Mouse (Mus musculus): ENCODE measurements around the gene Ide. TPM values are rescaled to one million over a fixed set of nuclear protein-coding genes. Genes with fewer than 3 reads are reported as not detected.
A peak's percentile ranks its signal among the peaks of the same experiment; 100 is the strongest.

The Ide gene
- polyA plus RNA-seq, 1 experiment from 2014 or later = 35.7 TPM

DNA sequence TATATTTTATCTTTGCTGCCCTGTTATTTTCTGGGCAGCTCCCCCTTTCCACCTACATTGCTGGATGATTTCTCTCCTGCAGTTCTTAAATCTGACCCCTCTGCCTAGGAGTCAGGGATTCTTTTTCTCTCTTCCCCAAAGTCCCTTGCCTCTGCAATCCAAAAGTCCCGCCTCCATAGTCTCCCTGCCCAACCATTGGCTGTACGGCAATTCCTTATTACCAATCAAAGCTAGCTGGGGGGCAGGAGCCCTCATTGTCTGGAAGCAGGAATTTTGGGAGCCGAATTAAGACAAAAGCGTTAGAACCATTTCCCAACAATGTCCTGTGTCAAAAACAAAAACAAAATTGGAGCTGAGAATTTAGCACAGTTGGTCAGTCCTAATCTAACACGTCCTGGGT lies 24.9 kb upstream of the Ide start:
- no peaks in the 10 kb centered on the region for H3K9me3 ChIP-seq
- H3K4me3 ChIP-seq = no peak overlapping the region
- 0 out of 2 replicates have a peak, but pooled peaks have one; percentile 71 for ATAC-seq (ENCODE audit: low FRiP score)
- H3K4me2 ChIP-seq = no peak overlapping the region
- H3K27me3 ChIP-seq = no peaks in the 10 kb centered on the region
- no peaks in the 10 kb centered on the region for H3K36me3 ChIP-seq
- H3K27ac ChIP-seq = no peak overlapping the region
- no peaks in the 10 kb centered on the region for H3K4me1 ChIP-seq (replicated peaks)
- no peak overlapping the region for H3K9ac ChIP-seq
- WGBS = 27% methylated on average over 5 of the region's 5 CpGs

DNA sequence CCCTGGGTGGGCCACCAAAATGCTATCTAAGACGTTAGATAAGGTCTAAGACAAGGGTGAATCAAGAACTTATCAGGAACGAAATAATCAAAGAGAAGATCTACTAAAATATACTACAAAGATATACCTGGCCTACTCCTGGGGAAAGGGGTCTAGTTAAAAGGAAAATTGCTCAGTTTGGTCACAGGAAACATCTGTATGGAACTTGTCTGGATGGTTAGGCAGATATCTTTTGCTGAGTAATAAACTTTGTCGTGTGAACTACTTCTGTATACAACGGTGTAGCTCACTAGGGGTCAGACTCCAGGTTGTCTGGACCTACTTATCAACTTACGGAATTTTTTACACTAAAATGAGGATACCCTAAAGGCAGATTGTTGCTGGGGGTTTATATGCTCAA lies 22.4 kb upstream of the Ide start:
- 77% methylated on average over 5 of the region's 5 CpGs for WGBS

DNA sequence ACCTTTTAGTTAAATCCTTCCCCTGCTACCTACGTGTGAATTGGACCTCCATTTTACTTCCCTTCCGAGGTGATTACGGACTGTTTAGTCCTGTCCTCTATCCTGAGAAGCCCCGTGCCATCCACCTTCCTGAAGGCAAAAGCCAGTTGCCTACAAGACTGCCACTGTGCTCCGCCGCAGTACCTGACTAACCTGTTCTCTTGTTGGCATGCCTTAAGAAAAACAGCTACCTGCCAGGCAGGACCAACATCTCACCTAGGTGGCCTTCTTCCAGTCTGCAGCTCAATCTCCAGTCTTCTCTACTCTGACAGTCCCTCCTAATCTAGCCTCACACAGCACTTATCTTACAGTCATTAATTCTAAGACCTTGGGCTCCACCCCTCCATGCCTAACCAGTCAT lies 15.7 kb upstream of the Ide start:
- Histone ChIP-seq H3K9me3 (no peaks in the 10 kb centered on the region), H3K4me2 (no peak overlapping the region), H3K4me3 (no peak overlapping the region), H3K27me3 (no peaks in the 10 kb centered on the region), H3K9ac (no peak overlapping the region), H3K4me1 (replicated peaks) (no peaks in the 10 kb centered on the region), H3K36me3 (peaks cover 9% of the 10 kb centered on the region), H3K27ac (no peak overlapping the region)
- ATAC-seq (ENCODE audit: low FRiP score) = no peak
- 96% methylated on average over 6 of the region's 6 CpGs for WGBS

More for the DNA sequence above, 22.4 kb upstream of the Ide start:
- no peaks in the 10 kb centered on the region for H3K36me3 ChIP-seq
- no peak overlapping the region for H3K4me2 ChIP-seq
- no peak overlapping the region for H3K9ac ChIP-seq
- no peaks in the 10 kb centered on the region for H3K9me3 ChIP-seq
- ATAC-seq (ENCODE audit: low FRiP score) = no peak
- no peak overlapping the region for H3K27ac ChIP-seq
- H3K27me3 ChIP-seq = no peaks in the 10 kb centered on the region
- no peaks in the 10 kb centered on the region for H3K4me1 ChIP-seq (replicated peaks)
- no peak overlapping the region for H3K4me3 ChIP-seq

DNA sequence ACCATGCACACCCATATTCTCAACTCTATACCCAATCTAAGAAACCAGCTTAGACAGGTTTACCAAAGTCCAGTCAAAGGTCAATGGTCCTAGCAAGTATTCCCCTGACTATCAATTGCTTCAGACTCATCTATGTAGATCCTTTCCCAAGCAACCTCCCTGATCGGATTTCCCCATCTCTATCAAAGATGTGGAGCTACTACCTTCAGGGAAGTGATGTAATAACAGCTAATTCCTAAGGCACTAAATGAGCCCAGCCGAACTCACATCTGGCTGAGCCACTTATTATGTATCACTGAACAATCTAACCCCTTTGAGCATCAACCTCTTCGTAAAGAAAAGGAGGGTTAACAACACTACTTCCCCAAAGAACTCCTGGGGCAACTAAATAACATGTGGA lies 15.1 kb upstream of the Ide start:
- Histone ChIP-seq H3K4me1 (replicated peaks) (no peaks in the 10 kb centered on the region), H3K9ac (no peak overlapping the region), H3K27me3 (no peaks in the 10 kb centered on the region), H3K9me3 (no peaks in the 10 kb centered on the region), H3K27ac (no peak overlapping the region), H3K36me3 (peaks cover 9% of the 10 kb centered on the region), H3K4me2 (no peak overlapping the region), H3K4me3 (no peak overlapping the region)
- ATAC-seq (ENCODE audit: low FRiP score) = no peak
- WGBS = 90% methylated on average over 3 of the region's 3 CpGs

DNA sequence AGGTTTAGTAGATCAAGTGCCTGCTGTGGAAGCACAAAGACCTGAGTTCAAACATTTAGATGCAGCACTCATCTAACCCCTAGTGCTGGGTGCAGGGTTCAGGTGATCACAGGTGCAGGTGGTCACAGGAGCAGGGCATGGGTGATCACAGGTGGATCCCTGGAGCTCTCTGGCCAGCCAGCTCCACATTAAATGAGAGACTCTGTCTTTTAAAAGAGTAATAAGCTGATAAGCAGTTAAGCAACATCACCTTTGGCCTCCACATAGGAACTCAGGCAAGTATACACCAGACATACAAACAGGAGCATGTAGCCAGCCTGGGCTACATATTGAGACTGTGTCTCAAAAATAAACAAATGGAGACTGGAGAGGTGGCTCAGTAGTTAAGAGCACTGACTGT lies 11.3 kb upstream of the Ide start:
- H3K4me3 ChIP-seq = no peak overlapping the region
- H3K27me3 ChIP-seq = no peaks in the 10 kb centered on the region
- H3K4me2 ChIP-seq = no peak overlapping the region

DNA sequence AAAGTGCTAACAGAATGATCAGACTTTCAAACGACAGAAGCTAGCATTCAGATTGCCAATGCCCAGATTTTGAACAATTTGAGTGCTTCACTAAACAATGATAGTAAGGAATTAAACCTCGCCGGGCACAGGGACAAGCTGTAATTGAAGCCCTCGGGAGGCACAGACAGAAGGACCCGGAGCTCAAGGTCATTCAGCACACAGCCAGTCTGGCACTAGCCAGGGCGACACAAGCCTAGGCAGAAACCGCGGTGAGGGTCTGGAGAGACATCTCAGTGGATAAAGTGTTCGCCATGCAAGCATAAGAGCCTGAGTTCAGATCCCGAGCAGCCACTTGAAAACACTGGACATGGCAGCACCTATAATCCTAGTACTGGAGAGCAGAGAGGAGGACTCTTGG lies 10.7 kb upstream of the Ide start:
- no peaks in the 10 kb centered on the region for H3K9me3 ChIP-seq
- no peak overlapping the region for H3K27ac ChIP-seq
- no peak overlapping the region for H3K4me2 ChIP-seq
- H3K4me1 ChIP-seq (replicated peaks) = no peaks in the 10 kb centered on the region
- H3K36me3 ChIP-seq = peaks cover 9% of the 10 kb centered on the region
- WGBS = 89% methylated on average over 10 of the region's 10 CpGs
- no peak for ATAC-seq (ENCODE audit: low FRiP score)
- H3K27me3 ChIP-seq = no peaks in the 10 kb centered on the region
- no peak overlapping the region for H3K4me3 ChIP-seq
- no peak overlapping the region for H3K9ac ChIP-seq

More for the DNA sequence above, 11.3 kb upstream of the Ide start:
- no peak for ATAC-seq (ENCODE audit: low FRiP score)
- H3K9me3 ChIP-seq = no peaks in the 10 kb centered on the region
- H3K4me1 ChIP-seq (replicated peaks) = no peaks in the 10 kb centered on the region
- H3K36me3 ChIP-seq = peaks cover 9% of the 10 kb centered on the region
- no peak overlapping the region for H3K9ac ChIP-seq
- H3K27ac ChIP-seq = no peak overlapping the region

DNA sequence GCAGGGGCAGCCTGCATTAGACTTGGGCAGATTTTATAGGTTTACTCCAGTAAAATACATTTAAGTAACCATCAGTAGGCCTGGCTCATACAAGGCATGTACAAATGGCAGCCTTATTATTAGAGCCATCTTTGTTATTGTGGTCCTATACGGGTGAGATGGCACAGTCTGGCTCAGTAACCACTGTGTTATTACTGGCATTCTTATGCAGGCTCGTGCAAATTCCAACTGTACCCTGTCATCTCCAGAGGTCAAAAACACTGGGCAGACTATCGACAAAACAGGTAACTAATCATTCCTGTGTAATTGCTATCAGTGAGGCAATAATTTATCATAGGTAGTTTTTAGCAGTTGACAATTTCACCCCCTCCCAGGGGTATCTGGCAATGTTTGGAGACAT lies 8.6 kb upstream of the Ide start:
- Histone ChIP-seq H3K36me3 (no peaks in the 10 kb centered on the region), H3K4me1 (replicated peaks) (no peaks in the 10 kb centered on the region), H3K9me3 (no peaks in the 10 kb centered on the region), H3K4me2 (no peak overlapping the region), H3K27me3 (no peaks in the 10 kb centered on the region), H3K9ac (no peak overlapping the region), H3K4me3 (no peak overlapping the region), H3K27ac (no peak overlapping the region)
- WGBS = 78% methylated on average over 3 of the region's 3 CpGs
- ATAC-seq (ENCODE audit: low FRiP score) = no peak

DNA sequence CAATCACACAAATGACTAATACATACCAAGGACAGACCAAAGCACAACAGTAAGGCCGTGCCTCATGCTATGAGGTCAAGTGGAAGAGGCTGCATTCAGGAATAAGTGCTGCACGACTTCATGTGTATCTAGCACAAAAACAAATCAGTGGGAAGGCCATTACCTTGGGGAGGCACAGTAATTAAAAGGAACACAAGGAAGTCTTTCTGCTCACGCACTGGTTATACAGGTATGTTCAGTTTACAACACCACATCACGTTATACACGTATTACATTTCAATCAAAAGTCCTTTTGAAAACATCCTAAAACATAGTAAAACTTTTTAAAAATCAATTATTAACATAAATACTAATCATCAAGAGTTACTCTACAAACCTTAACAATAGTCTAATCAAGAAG lies 6.2 kb upstream of the Ide start:
- WGBS = 87% methylated on average over 5 of the region's 5 CpGs

DNA sequence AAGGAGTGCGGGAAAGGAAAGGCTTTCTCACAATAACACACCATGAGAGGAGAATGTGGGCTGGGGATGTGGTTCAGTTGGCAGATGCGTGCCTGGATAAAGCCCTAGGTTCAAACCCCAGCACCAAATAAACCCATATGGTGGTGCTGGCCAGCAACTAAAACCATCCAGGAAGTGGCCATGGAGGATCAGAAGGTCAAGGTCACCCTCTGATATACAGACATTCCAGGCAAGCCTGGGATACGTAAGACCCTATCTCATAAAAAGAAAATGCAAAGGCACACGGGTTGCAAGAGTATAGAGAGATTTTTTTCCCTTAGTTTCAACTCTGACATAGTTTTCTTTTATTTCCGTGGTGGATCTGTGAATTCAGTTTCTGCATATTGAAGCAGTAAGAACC lies 3.3 kb upstream of the Ide start:
- H3K4me3 ChIP-seq = no peak overlapping the region

More for the DNA sequence above, 6.2 kb upstream of the Ide start:
- Histone ChIP-seq H3K9ac (no peak overlapping the region), H3K27ac (no peak overlapping the region), H3K4me2 (no peak overlapping the region), H3K9me3 (no peaks in the 10 kb centered on the region), H3K36me3 (no peaks in the 10 kb centered on the region), H3K27me3 (no peaks in the 10 kb centered on the region), H3K4me1 (replicated peaks) (no peaks in the 10 kb centered on the region), H3K4me3 (no peak overlapping the region)
- no peak for ATAC-seq (ENCODE audit: low FRiP score)

DNA sequence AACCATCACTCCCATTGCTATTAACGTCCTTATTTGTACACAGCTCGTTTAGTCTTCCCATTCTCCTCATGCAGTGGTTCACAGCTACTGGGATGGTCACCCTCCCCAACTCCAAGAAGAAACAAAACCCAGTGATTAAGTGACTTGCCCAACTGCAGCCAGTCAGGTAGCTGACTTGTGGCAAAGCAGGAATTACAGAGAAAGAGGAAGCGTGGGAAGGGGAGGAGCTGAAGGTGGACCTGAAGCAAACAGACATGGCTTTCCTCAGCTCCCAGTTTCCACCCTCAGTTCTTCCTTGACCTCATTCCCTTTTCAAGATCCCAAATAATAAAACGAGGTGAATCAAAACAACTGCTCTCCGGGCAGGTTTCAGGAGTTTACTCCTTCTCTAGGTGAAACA lies 2.8 kb upstream of the Ide start:
- H3K9me3 ChIP-seq = no peaks in the 10 kb centered on the region
- 80% methylated on average over 5 of the region's 5 CpGs for WGBS

More for the DNA sequence above, 3.3 kb upstream of the Ide start:
- no peaks in the 10 kb centered on the region for H3K27me3 ChIP-seq
- no peaks in the 10 kb centered on the region for H3K9me3 ChIP-seq
- no peak overlapping the region for H3K9ac ChIP-seq
- H3K36me3 ChIP-seq = no peaks in the 10 kb centered on the region
- ATAC-seq (ENCODE audit: low FRiP score) = no peak
- no peak overlapping the region for H3K27ac ChIP-seq
- no peak overlapping the region for H3K4me2 ChIP-seq
- no peaks in the 10 kb centered on the region for H3K4me1 ChIP-seq (replicated peaks)
- WGBS = 92% methylated on average over 5 of the region's 5 CpGs

DNA sequence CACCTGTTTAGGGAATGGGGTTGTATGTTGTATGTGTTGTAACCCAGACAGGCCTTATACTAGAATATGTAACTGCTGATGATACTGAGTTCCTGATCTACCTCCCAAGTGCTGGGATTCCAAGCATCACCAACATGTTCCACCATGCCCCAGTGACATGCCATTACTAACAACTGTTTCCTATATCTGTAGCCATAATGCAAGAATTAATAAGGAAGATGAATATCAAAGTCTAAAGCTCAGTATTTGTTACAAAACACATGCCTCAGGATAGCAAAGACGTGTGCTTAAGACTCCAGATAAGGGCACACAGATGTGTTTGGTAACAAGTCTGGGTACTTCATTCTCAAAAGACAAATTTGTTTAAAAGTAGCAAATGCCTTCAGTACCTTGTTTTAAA lies 2.3 kb downstream of the Ide start:
- Histone ChIP-seq H3K4me1 (replicated peaks) (no peaks in the 10 kb centered on the region), H3K27me3 (no peaks in the 10 kb centered on the region), H3K27ac (no peak overlapping the region), H3K9ac (no peak overlapping the region), H3K4me3 (no peak overlapping the region), H3K36me3 (no peaks in the 10 kb centered on the region), H3K4me2 (no peak overlapping the region), H3K9me3 (no peaks in the 10 kb centered on the region)
- 89% methylated on average over 1 of the region's 1 CpGs for WGBS
- ATAC-seq (ENCODE audit: low FRiP score) = no peak

More for the DNA sequence above, 2.8 kb upstream of the Ide start:
- no peak overlapping the region for H3K4me2 ChIP-seq
- no peaks in the 10 kb centered on the region for H3K27me3 ChIP-seq
- no peak overlapping the region for H3K4me3 ChIP-seq
- no peak overlapping the region for H3K9ac ChIP-seq
- H3K27ac ChIP-seq = no peak overlapping the region
- no peaks in the 10 kb centered on the region for H3K36me3 ChIP-seq
- no peak for ATAC-seq (ENCODE audit: low FRiP score)
- H3K4me1 ChIP-seq (replicated peaks) = no peaks in the 10 kb centered on the region

DNA sequence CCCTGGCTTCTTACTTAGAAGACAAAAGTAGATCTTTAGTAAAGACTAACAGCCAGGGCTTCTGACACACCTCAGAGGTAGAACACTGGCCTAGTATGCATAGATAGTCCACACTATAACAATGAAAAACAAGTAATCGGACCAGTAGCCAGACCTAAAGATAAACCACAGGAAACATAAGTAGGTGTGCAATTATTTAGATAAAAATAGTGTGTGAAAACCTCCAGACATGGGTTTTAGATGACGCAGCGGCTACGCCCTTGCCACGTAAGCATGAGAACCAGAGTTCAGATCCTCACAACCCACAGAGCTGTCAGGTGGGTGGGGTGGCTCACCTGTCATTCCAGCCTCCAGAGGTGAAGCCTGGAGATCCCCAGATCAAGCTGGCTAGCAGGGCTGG lies 4.3 kb downstream of the Ide start:
- Histone ChIP-seq H3K4me3 (no peak overlapping the region), H3K4me1 (replicated peaks) (no peaks in the 10 kb centered on the region), H3K4me2 (no peak overlapping the region), H3K27me3 (no peaks in the 10 kb centered on the region), H3K36me3 (peaks cover 9% of the 10 kb centered on the region), H3K27ac (no peak overlapping the region), H3K9ac (no peak overlapping the region), H3K9me3 (no peaks in the 10 kb centered on the region)
- no peak for ATAC-seq (ENCODE audit: low FRiP score)
- 97% methylated on average over 5 of the region's 5 CpGs for WGBS

DNA sequence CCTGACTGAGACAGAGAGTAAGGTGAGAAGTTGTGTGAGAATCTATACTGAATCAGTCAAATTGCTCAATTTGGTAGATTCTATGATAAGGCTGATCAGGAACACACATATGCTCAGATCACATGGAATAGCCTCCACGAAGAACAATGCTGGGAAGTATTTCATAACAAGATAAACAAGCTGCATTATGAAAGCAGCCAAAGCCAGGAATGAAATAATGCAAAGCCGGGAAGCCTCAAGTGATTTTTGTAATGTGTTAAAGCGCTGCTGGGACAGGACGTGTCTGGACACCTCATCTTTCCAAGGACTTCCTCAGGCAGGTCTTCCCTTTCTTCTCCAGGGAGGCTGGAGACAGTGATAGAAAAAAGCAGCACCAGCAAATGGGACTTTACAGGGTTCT lies 4.9 kb downstream of the Ide start:
- no peak overlapping the region for H3K4me3 ChIP-seq
- H3K27ac ChIP-seq = no peak overlapping the region
- H3K9me3 ChIP-seq = no peaks in the 10 kb centered on the region
- no peak for ATAC-seq (ENCODE audit: low FRiP score)
- H3K4me2 ChIP-seq = no peak overlapping the region
- WGBS = 96% methylated on average over 4 of the region's 4 CpGs
- no peaks in the 10 kb centered on the region for H3K27me3 ChIP-seq
- H3K9ac ChIP-seq = no peak overlapping the region
- H3K36me3 ChIP-seq = peaks cover 16% of the 10 kb centered on the region
- H3K4me1 ChIP-seq (replicated peaks) = no peaks in the 10 kb centered on the region

DNA sequence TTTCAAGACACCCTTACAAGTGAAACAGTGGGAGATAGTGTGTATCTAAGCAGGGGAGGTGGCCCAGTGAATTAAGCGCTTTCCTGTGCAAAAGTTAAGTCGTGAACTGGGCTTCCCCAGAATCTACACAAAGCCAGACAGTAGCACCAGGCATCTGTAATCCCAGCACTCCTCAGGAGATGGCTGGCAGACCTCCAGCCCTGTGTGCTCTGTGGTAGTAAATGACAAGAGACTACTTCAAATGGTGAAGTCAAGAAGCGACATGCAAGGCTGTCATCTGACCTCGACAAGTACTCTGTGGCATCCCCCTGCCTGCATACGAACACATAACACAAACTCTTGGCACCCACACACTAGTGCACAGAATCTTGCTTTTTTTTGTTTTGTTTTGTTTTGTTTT lies 10.4 kb downstream of the Ide start:
- no peak overlapping the region for H3K27ac ChIP-seq
- 80% methylated on average over 5 of the region's 5 CpGs for WGBS
- H3K4me1 ChIP-seq (replicated peaks) = no peaks in the 10 kb centered on the region
- no peaks in the 10 kb centered on the region for H3K9me3 ChIP-seq
- no peak for ATAC-seq (ENCODE audit: low FRiP score)
- H3K4me2 ChIP-seq = no peak overlapping the region
- H3K27me3 ChIP-seq = no peaks in the 10 kb centered on the region
- H3K4me3 ChIP-seq = no peak overlapping the region
- peaks cover 28% of the 10 kb centered on the region for H3K36me3 ChIP-seq
- no peak overlapping the region for H3K9ac ChIP-seq
